Mouse (Mus musculus): Measurements from ENCODE around the gene Scmh1.
A peak's percentile ranks its signal among the peaks of the same experiment; 100 is the strongest.

Scmh1 gene

GRCm38 (mm10) chr4:120556592-120556991 is 151.5 kb downstream of the Scmh1 start:
- DNase-seq (ENCODE audit: low read depth, low spot score), result no peak

- DNase-seq (ENCODE audit: low read depth, low spot score), result no peak
Measured at GRCm38 (mm10) chr4:120565726-120566125, 160.6 kb downstream of the Scmh1 start.

- no peak for DNase-seq (ENCODE audit: low read depth, low spot score)
Measured at GRCm38 (mm10) chr4:120568005-120568404, 162.9 kb downstream of the Scmh1 start.

GRCm38 (mm10) chr4:120569025-120569424 is 163.9 kb downstream of the Scmh1 start:
- DNase-seq (ENCODE audit: low read depth, low spot score), result no peak

- DNase-seq (ENCODE audit: low read depth, low spot score), result peak; percentile 92
Measured at GRCm38 (mm10) chr4:120569486-120570437, 164.7 kb downstream of the Scmh1 start, which contains the start of gene Ctps. Gene Ctps, minus strand, starts transcription at chr4:120570276.

GRCm38 (mm10) chr4:120570438-120571069 is 165.5 kb downstream of the Scmh1 start:
- no peak for DNase-seq (ENCODE audit: low read depth, low spot score)

GRCm38 (mm10) chr4:120571070-120571464 is 166.0 kb downstream of the Scmh1 start:
- no peak for DNase-seq (ENCODE audit: low read depth, low spot score)

GRCm38 (mm10) chr4:120571691-120572090 is 166.6 kb downstream of the Scmh1 start:
- no peak for DNase-seq (ENCODE audit: low read depth, low spot score)
